Mouse (Mus musculus): ENCODE results near the gene Nmnat2. TPM values are rescaled to one million over a fixed set of nuclear protein-coding genes. Genes with fewer than 3 reads are reported as not detected.
A peak's percentile ranks its signal among the peaks of the same experiment; 100 is the strongest.

Gene Nmnat2
- polyA plus RNA-seq, 1 experiment from 2014 or later: 38.8 TPM

DNA sequence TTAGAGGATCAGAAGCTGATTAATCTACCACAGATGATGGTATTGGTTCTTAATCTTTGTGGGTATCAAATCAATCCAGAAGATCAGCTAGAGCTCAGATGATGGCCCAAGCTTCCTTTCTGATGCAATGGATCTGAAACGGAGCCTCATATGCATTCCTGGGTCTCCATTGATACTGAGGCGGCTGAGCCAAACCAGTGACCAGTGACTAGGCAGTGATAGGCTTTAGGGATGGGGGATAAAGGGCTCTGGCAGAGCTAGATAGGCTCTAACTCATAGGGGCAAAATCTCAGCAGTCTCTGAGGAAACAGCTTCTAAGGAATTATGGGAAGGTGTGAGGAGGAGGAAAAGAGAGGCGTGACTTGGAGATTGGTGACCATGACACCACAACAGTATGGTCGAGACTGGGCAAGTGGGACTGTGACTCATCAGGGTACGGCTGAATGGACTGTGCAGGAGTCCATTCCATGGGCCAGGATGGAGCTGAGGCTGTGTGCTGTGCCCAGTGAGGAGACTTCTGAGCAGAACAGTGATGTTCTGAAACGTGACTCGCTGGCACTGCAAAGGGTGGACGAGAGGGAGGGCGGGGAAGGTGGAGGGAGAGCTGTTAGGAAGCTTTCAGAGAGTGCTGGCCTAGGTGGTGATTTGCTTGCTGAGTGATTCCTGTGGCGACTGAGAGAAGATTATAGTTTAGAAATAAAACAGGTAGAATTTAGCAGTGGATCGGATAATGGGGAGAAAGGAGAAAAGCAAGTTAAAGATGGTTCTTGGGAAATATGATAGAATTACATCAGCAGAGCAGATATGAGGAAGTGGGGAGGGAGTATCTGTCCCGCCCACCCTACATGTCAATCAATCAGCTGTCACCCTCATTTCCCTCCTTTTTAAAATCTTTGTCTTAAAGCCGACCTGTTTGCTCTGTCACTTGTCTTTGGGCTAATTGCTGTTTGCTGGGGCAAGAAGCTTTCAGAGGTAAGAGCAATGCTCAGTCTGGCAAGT, 55.9 kb downstream of the Nmnat2 start:
- H3K9ac ChIP-seq: no peak overlapping the region
- no peaks in the 10 kb centered on the region for H3K9me3 ChIP-seq (replicated peaks)
- ATAC-seq: no peak
- 77% methylated on average over 13 of the region's 13 CpGs for WGBS
- H3K4me2 ChIP-seq: no peak overlapping the region
- H3K36me3 ChIP-seq (ENCODE audit: poor library complexity, severe bottlenecking): no peaks in the 10 kb centered on the region
- H3K27ac ChIP-seq: no peak overlapping the region
- H3K27me3 ChIP-seq: peaks cover 31% of the 10 kb centered on the region; the same call in 1 of the 2 replicates
- no peak overlapping the region for H3K4me3 ChIP-seq
- H3K4me1 ChIP-seq: peaks cover 26% of the 10 kb centered on the region

DNA sequence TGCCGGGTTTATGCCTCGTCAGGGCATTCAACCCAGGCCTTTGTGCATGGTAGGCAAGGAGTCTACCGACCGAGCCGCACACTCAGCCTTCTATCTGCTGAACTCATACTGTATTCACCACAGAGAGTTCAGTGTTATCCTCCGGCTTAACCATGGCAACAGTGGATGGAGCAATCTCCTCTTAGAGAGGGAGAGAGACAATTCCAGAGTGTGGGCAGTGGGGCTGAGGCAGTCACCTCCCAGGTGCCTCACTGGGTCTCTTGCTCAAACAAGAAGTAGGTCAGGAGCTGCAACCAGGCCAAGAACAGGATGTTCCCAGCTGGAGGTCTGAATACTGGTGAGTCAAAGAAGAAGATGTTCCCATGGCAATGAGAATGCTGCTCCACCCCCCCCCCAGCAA, 56.8 kb downstream of the Nmnat2 start:
- Histone ChIP-seq H3K4me2 (no peak overlapping the region), H3K27me3 (peaks cover 31% of the 10 kb centered on the region; the same call in 1 of the 2 replicates), H3K36me3 (ENCODE audit: poor library complexity, severe bottlenecking) (no peaks in the 10 kb centered on the region), H3K9me3 (replicated peaks) (no peaks in the 10 kb centered on the region), H3K4me3 (no peak overlapping the region), H3K27ac (no peak overlapping the region), H3K4me1 (peaks cover 30% of the 10 kb centered on the region), H3K9ac (no peak overlapping the region)
- 72% methylated on average over 6 of the region's 6 CpGs for WGBS
- ATAC-seq: no peak

DNA sequence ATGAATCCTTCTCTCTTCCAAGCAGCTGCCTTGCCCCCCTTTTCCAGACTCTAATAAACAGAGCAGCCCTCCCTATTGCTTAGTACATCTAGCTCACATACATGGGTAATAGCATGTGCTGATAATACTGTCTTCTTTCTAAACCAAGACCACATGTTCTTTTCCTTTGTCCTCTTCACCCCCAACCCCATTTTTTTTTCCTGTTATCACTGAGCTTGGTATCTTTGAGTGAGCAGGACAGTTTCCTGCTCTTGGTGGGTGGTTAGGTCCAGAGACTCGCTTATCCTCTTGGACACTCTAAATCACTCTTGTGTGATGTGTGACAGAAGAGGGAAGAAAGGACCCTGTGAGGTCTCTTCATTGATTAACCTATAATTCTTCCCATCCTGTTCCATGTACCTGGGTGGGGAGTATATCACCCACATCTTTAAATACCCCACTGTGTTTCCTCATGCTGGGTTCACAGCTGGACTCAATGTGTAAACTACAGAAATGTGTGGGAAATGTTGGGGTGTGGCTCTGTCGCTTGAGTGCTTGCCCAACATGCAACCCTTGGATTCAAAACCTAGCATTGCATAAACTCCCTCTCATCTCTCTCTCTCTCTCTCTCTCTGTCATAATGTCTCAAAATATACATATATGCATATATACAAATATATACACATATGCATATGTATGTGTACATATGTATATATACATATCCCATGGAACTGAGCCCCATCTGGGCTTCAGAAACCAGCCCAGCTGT, 58.9 kb downstream of the Nmnat2 start:
- Histone ChIP-seq H3K36me3 (ENCODE audit: poor library complexity, severe bottlenecking) (no peaks in the 10 kb centered on the region), H3K27me3 (peaks cover 31% of the 10 kb centered on the region; the same call in 1 of the 2 replicates), H3K4me1 (peaks cover 35% of the 10 kb centered on the region), H3K4me2 (no peak overlapping the region), H3K9ac (no peak overlapping the region), H3K27ac (no peak overlapping the region), H3K9me3 (replicated peaks) (no peaks in the 10 kb centered on the region), H3K4me3 (no peak overlapping the region)
- ATAC-seq: no peak
- 96% methylated on average over 2 of the region's 2 CpGs for WGBS

DNA sequence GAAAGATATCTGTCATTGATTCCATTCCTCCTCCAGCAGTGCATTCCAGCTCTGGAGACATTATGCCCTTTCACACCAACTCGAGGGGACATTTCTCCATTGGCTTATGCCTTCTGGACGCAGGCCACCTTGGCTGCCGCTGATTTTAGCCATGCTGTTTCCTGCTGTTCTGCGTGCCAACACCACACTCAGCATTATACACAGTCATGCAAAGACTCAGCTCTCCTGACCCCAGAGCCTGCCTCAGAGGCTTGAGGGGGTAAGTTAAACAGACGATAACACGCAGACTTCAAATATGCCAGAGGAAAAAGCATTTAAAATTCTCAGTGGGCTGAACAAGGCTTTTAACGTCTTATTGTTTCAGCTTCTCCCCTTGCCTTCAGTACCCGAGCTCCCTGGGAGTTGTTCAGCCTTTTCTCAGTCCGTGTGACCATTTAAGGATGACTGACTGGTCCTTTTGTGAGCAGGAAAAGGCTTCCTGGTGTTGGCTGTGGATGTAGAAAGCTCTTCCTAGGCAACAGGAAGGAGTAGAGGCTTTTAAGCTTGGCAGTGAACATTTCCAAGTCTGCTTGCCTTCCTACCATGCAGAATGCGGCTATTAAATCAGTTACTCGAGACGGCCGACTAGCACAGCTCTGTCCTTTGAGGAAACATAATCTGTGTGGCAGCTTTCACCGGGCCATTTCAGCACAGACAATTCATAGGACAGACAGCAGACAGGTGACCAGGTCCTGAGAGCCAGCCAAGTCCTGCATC, 59.8 kb downstream of the Nmnat2 start:
- Histone ChIP-seq H3K27me3 (peaks cover 31% of the 10 kb centered on the region; the same call in 1 of the 2 replicates), H3K36me3 (ENCODE audit: poor library complexity, severe bottlenecking) (no peaks in the 10 kb centered on the region), H3K4me3 (no peak overlapping the region), H3K9ac (no peak overlapping the region; the same call in 1 of the 2 replicates), H3K4me1 (peaks cover 35% of the 10 kb centered on the region), H3K9me3 (replicated peaks) (no peaks in the 10 kb centered on the region), H3K4me2 (peak overlapping the region; percentile 32), H3K27ac (peak overlapping the region; percentile 58)
- peak; percentile 36 for ATAC-seq
- WGBS: 8% methylated on average over 14 of the region's 14 CpGs

DNA sequence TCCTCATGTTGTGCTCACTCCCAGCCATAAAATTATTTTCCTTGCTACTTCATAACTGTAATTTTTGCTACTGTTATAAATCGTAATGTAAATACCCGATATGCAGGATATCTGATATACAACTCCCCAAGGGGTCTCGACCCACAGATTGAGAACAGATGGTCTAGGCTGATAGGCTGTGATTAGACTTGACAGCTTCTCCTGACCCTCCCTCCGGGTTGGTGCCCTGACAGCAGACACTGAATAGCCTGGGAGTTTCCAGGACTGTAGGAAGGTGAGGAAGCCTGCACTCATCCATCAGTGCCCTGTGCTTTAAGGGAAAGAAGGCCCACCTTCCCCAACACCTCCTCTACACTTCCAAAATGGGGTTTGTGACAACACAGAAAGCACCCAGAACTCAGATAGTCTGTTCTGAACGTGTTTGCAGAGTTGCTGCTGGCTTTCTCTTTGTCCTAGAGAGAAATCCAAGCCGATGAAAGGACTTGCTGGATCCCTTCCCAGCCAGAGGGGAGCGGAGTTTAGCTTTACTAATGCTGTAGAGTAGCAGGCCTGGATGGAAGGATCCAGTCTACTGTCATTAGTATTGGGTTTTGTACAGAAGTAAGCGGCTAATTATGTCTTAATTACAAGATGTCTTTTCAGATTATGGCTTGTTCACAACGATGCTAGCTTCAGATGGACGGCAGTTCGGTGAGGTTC, 61.8 kb downstream of the Nmnat2 start:
- peaks cover 30% of the 10 kb centered on the region for H3K4me1 ChIP-seq
- H3K4me3 ChIP-seq: no peak overlapping the region
- no peak overlapping the region for H3K27ac ChIP-seq
- no peaks in the 10 kb centered on the region for H3K9me3 ChIP-seq (replicated peaks)
- H3K9ac ChIP-seq: no peak overlapping the region
- H3K27me3 ChIP-seq: peaks cover 20% of the 10 kb centered on the region; the same call in 1 of the 2 replicates
- no peak for ATAC-seq
- H3K4me2 ChIP-seq: no peak overlapping the region
- whole genome bisulfite sequencing: 58% methylated on average over 11 of the region's 11 CpGs
- no peaks in the 10 kb centered on the region for H3K36me3 ChIP-seq (ENCODE audit: poor library complexity, severe bottlenecking)

DNA sequence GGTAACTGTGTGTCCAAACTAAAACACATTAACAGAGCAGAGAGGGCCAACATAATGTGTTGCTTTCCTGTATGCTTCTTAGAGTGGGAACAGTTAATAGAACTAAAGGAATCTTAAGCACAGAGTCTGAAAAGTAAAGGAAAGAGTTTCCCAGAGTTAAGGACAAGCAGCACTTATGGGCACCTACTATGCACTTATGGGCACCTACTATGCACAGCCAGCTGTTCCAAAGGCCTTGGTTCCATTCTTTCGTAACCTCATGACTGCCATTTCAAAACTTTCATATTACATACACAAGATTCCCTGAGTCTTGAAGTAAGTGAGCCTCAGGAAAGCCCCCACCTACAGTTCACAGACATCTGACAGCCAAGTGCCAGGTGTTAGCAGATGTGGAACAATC, 64.3 kb downstream of the Nmnat2 start:
- Histone ChIP-seq H3K4me2 (no peak overlapping the region), H3K9ac (no peak overlapping the region), H3K9me3 (replicated peaks) (no peaks in the 10 kb centered on the region), H3K27me3 (0 out of 2 replicates have a peak, but pooled peaks cover under 1% of the 10 kb centered on the region), H3K4me3 (no peak overlapping the region), H3K4me1 (peaks cover 24% of the 10 kb centered on the region), H3K36me3 (ENCODE audit: poor library complexity, severe bottlenecking) (no peaks in the 10 kb centered on the region), H3K27ac (no peak overlapping the region)
- ATAC-seq: no peak
- 88% methylated on average over 1 of the region's 1 CpGs for WGBS

DNA sequence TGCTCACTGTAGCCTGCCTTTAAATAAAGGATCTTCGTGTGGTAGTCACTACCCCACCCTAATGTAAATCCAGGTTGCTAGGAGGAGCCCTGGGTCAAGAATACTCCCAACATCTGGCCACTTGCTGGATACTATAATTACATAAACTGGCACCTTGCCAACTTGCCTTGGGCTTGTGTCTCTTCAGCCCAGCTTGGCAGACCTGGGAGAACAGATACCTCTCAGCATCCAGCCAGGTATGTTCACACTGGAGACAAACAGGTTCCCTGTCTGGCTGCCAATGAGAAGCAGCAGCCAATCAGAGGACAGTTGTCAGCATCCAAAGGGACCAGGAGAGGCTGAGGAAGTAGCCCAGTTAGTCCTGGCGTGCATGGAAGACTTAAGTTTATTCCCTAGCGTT, 64.8 kb downstream of the Nmnat2 start:
- H3K9ac ChIP-seq: no peak overlapping the region
- WGBS: 75% methylated on average over 3 of the region's 3 CpGs

DNA sequence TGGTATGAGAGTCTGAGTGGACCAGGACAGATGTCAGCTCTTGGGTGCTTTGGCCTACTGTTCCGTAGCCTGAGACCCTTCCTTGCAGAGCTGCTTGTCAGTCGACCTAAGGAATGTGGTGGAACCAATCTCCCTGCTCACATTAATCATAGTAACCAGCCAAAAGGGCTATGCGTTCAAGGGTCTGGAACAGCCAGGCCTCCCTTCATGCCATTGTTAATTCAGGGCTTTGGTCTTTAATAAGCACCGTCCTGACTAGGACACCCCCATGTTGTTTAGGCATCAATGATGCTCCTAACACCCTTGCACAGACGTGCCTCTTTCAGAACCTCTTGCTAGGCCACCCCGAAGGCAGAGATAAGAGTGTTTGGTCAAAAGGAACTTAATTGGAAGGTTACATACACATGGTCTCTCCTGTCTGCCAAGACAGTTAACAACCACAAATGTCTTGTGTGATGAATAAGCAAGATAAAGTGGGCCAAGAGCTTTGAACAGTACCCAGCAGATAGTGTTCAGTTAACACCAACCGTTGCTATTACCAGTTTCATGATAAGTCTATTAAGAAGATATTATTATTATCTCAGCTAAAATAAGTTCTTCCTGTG, 66.3 kb downstream of the Nmnat2 start:
- no peak for ATAC-seq
- 80% methylated on average over 7 of the region's 7 CpGs for WGBS

More for the DNA sequence above, 64.8 kb downstream of the Nmnat2 start:
- Histone ChIP-seq H3K4me3 (no peak overlapping the region), H3K27me3 (no peaks in the 10 kb centered on the region), H3K4me1 (peaks cover 19% of the 10 kb centered on the region), H3K27ac (no peak overlapping the region), H3K9me3 (replicated peaks) (no peaks in the 10 kb centered on the region), H3K36me3 (ENCODE audit: poor library complexity, severe bottlenecking) (no peaks in the 10 kb centered on the region), H3K4me2 (no peak overlapping the region)
- no peak for ATAC-seq

DNA sequence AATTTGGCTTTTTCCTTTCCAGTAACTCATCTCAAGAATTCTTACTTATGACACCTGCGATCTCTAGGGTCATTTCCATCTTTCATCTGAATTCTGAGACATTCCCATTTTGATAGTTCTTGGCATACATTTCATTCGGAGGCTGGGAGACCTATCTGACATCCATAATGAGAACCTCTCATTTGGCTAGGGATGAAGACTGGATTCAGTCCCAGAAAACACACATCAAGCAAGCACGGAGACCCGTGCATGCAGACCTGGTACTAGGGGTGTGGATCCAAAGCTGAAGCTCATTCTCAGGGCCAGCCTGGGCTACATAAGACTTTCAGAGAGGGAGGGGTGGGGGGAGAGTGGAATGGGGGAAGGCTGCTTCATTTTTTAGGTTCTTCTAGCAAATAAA, 68.2 kb downstream of the Nmnat2 start:
- H3K9ac ChIP-seq: no peak overlapping the region
- H3K4me3 ChIP-seq: no peak overlapping the region
- no peaks in the 10 kb centered on the region for H3K36me3 ChIP-seq (ENCODE audit: poor library complexity, severe bottlenecking)
- H3K9me3 ChIP-seq (replicated peaks): no peaks in the 10 kb centered on the region
- ATAC-seq: no peak
- no peaks in the 10 kb centered on the region for H3K27me3 ChIP-seq
- no peaks in the 10 kb centered on the region for H3K4me1 ChIP-seq
- H3K27ac ChIP-seq: no peak overlapping the region
- H3K4me2 ChIP-seq: no peak overlapping the region
- 86% methylated on average over 4 of the region's 4 CpGs for WGBS

More for the DNA sequence above, 66.3 kb downstream of the Nmnat2 start:
- H3K9me3 ChIP-seq (replicated peaks): no peaks in the 10 kb centered on the region
- peaks cover 7% of the 10 kb centered on the region for H3K4me1 ChIP-seq
- H3K36me3 ChIP-seq (ENCODE audit: poor library complexity, severe bottlenecking): no peaks in the 10 kb centered on the region
- H3K27me3 ChIP-seq: no peaks in the 10 kb centered on the region
- no peak overlapping the region for H3K27ac ChIP-seq
- H3K4me2 ChIP-seq: no peak overlapping the region
- H3K4me3 ChIP-seq: no peak overlapping the region
- H3K9ac ChIP-seq: no peak overlapping the region

DNA sequence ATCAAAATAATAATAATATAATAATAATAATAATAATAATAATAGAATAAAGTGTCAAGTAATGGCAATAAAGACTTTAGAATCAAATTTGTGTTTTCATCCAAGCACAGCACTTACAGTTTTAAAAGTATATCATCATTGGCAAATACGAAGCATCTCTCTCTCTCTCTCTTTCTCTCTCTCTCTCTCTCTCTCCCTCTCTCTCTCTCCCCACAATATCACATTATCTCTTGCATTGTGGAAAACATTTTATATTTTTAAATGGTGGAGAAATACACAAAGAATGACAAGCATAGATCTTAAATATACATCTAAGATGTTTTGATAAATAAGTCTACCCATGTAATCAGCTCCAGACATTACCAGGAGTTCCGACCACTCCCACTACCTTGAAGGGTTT, 69.1 kb downstream of the Nmnat2 start:
- Histone ChIP-seq H3K4me1 (no peaks in the 10 kb centered on the region), H3K27ac (no peak overlapping the region), H3K4me3 (no peak overlapping the region), H3K36me3 (ENCODE audit: poor library complexity, severe bottlenecking) (no peaks in the 10 kb centered on the region), H3K9me3 (replicated peaks) (no peaks in the 10 kb centered on the region), H3K4me2 (no peak overlapping the region), H3K27me3 (no peaks in the 10 kb centered on the region), H3K9ac (no peak overlapping the region)
- WGBS: 95% methylated on average over 2 of the region's 2 CpGs
- no peak for ATAC-seq

DNA sequence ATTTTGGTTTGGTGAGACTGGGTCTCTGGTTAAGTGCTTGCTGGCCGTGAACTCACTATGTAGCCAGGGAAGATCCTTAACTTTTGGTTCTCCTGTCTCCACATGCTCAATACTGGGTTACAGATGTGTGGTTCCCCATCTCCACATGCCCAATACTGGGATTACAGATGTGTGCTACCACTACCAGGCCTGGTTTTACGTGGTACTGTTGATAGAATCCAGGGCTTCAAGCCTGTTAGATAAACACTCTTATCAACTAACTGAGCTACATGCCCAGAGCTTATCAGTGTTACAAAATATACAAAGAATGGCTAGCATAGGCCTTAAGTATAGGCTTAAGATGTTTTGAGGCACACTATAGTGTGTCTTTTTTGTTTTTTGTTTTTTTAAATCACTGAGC, 69.7 kb downstream of the Nmnat2 start:
- H3K36me3 ChIP-seq (ENCODE audit: poor library complexity, severe bottlenecking): no peaks in the 10 kb centered on the region
- no peak overlapping the region for H3K27ac ChIP-seq
- H3K4me1 ChIP-seq: no peaks in the 10 kb centered on the region
- H3K4me2 ChIP-seq: no peak overlapping the region
- ATAC-seq: no peak
- 79% methylated on average over 2 of the region's 2 CpGs for WGBS
- H3K4me3 ChIP-seq: no peak overlapping the region
- no peak overlapping the region for H3K9ac ChIP-seq
- H3K9me3 ChIP-seq (replicated peaks): no peaks in the 10 kb centered on the region
- H3K27me3 ChIP-seq: no peaks in the 10 kb centered on the region

All from forebrain, embryonic 13.5 days (tissue).